Mouse (Mus musculus) forebrain, embryonic 16.5 days (tissue): ENCODE results near the gene Hoxb8. TPM values are rescaled to one million over a fixed set of nuclear protein-coding genes. Genes with fewer than 3 reads are reported as not detected.

Experiments used
- ATAC-seq: fragments of 200-750 bp; cut with Nextera tagmentation; 2 replicates; pipeline ENCODE4 v1.8.0; 2017; ENCODE audit warnings: mild to moderate bottlenecking, moderate library complexity
- H3K27ac ChIP-seq: fragments of 300-500 bp; sonication (generic); 2 replicates; pipeline ENCODE4 v1.5.1; 2014; ENCODE audit warnings: low read length, control low read depth
- H3K27me3 ChIP-seq: fragments of 300-500 bp; sonication (generic); replicated peaks from 2 replicates; pipeline ENCODE4 v1.6.1; 2014; ENCODE audit warnings: low read length; ENCODE audit not compliant: control insufficient read depth, insufficient read depth
- H3K36me3 ChIP-seq: fragments of 300-500 bp; sonication (generic); 2 replicates; pipeline ENCODE4 v1.6.1; 2014; ENCODE audit not compliant: control insufficient read depth, insufficient read depth
- H3K4me1 ChIP-seq: fragments of 300-500 bp; sonication (generic); replicated peaks from 2 replicates; pipeline ENCODE4 v1.6.1; 2014; ENCODE audit warnings: low read length; ENCODE audit not compliant: control insufficient read depth, insufficient read depth
- H3K4me2 ChIP-seq: fragments of 300-500 bp; sonication (generic); 2 replicates; pipeline ENCODE4 v1.6.1; 2014; ENCODE audit warnings: mild to moderate bottlenecking, low read length, control low read depth
- H3K4me3 ChIP-seq: fragments of 300-500 bp; sonication (generic); replicated peaks from 2 replicates; pipeline ENCODE4 v1.5.1; 2014; ENCODE audit warnings: mild to moderate bottlenecking, low read length, control low read depth
- H3K9ac ChIP-seq: fragments of 300-500 bp; sonication (generic); replicated peaks from 2 replicates; pipeline ENCODE4 v1.6.1; 2014; ENCODE audit warnings: low read depth, low read length, control low read depth
- H3K9me3 ChIP-seq: fragments of 300-500 bp; sonication (generic); 2 replicates; pipeline ENCODE4 v1.6.1; 2016; ENCODE audit warnings: low read length; ENCODE audit not compliant: control insufficient read depth
- WGBS: fragments of 180-500 bp; shearing (Covaris S2); extraction: QIAGEN DNeasy Blood & Tissue Kit; methylation state at CpG from one replicate; pipeline ENCODE4 v1.1.7; 2014; 5-methylcytosine and 5-hydroxymethylcytosine counted together
- polyA plus RNA-seq: library from polyadenylated mRNA; unstranded; fragments of >200 nt; fragmentation: Nextera tagmentation; extraction: Ambion mirVana; gene quantifications from 2 replicates; pipeline ENCODE4 v1.2.1, GENCODE M21; 2015

The Hoxb8 gene
- polyA plus RNA-seq, 1 experiment from 2014 or later: not detected

DNA sequence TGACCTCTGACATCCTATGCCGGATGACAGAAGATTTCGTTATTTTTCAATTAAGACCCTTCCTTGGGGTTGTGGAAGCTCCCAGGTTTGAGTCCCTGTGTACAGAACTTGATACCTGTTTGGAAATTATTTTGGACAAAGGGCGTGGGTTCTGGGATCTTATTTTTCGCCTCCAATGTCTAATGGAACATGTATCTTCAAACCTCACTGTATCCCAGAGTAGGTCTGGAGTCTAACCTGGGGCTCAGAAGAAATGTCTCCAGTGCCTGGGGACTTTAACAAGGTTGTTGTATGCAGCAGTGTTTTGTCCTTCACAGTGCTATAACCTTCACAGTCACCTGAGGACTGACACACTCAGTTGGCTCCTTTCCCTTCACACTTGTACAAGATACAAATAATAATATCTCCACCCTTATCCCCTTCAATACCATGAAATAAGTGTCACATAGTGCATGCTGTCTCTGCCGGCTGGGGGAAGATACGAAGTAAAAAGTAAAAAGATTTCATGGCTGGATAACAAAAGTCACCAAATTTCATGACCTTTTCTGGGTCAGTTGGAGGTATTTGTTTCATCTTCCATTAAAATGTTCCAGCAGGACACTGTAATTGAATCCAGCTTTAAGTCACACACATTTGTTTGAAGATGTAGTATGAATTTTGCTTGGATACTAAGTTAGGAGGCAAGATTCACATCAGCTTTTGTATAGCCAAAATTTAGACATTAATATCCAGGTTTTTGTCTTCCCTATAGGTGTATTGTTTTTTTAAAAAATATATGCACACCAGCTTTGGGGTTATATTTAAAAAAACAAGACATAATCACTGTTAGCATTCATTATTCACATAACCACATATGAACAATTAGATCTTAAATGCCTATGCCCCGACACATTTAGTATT, 14.4 kb upstream of the Hoxb8 start:
- Histone ChIP-seq H3K4me2 (no peak overlapping the region), H3K36me3 (no peaks in the 10 kb centered on the region), H3K4me3 (no peak overlapping the region), H3K9ac (no peak overlapping the region), H3K9me3 (no peaks in the 10 kb centered on the region), H3K27me3 (peaks cover 96% of the 10 kb centered on the region), H3K27ac (no peak overlapping the region), H3K4me1 (peaks cover 1% of the 10 kb centered on the region)
- 11% methylated on average over 7 of the region's 7 CpGs for WGBS
- ATAC-seq: no peak

DNA sequence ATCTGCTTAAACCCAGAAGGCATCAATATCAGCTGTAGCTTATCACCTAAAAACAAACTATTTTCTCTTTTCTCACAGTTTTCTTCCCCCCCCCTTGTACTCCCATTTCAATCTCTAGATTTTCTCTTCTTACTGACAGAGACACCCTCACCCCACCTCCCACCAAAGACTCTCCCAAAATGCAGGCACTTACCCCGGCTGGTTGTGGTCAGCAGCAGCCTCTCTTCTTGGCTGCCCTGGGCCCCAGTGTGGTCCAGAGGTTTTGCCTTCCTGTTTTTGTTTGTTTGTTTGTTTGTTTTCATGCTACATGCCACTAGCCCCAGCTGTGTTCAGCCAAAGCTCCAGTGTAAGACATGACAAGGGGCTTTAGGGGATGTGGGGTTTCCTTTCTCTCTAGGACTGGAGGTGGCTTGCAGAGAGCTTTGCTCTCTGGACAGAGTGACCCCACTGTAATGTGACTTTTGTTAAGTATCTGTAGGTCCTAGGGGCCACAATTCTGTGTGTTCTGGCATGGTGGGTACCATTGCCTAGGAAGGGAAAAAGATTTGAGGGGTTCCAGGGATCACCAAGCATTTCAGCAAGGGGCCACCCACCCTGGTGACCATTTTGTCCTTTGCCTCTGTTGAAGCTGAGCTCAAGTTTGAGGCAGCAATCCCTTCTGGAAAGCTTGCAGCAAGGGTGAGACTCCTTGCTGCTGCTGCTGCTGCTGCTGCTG, 13.5 kb upstream of the Hoxb8 start:
- H3K9ac ChIP-seq: no peak overlapping the region
- no peaks in the 10 kb centered on the region for H3K9me3 ChIP-seq
- no peak overlapping the region for H3K27ac ChIP-seq
- peaks cover 4% of the 10 kb centered on the region for H3K4me1 ChIP-seq
- H3K4me2 ChIP-seq: no peak overlapping the region
- 0% methylated on average over 1 of the region's 1 CpGs for WGBS
- H3K4me3 ChIP-seq: no peak overlapping the region
- peaks cover 96% of the 10 kb centered on the region for H3K27me3 ChIP-seq
- ATAC-seq: no peak
- no peaks in the 10 kb centered on the region for H3K36me3 ChIP-seq

DNA sequence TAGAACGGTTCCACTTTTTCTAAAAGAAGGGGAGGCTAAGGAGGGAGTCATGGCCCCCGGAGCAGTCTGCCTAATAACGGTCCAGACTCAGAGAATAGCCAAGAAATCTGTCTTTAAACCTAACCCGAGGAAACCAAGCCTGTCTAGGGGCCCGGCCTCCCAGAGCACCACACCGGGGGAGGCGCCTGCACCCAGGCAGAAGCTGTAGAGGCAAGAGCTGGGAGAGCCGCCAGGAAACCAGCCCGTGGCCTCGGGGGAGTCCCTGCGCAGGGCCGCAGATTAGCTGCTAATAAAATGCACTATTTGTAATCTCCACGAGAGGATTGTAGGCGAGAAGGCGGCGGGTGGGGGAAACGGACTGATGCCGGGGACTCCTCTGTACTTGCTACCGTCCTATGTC, 11.8 kb upstream of the Hoxb8 start:
- WGBS: under 1% methylated on average over 19 of the region's 19 CpGs
- Histone ChIP-seq H3K27ac (no peak overlapping the region), H3K36me3 (no peaks in the 10 kb centered on the region), H3K4me2 (no peak overlapping the region), H3K9me3 (no peaks in the 10 kb centered on the region), H3K4me1 (peaks cover 4% of the 10 kb centered on the region), H3K4me3 (no peak overlapping the region), H3K9ac (no peak overlapping the region), H3K27me3 (peaks cover 96% of the 10 kb centered on the region)
- no peak for ATAC-seq

DNA sequence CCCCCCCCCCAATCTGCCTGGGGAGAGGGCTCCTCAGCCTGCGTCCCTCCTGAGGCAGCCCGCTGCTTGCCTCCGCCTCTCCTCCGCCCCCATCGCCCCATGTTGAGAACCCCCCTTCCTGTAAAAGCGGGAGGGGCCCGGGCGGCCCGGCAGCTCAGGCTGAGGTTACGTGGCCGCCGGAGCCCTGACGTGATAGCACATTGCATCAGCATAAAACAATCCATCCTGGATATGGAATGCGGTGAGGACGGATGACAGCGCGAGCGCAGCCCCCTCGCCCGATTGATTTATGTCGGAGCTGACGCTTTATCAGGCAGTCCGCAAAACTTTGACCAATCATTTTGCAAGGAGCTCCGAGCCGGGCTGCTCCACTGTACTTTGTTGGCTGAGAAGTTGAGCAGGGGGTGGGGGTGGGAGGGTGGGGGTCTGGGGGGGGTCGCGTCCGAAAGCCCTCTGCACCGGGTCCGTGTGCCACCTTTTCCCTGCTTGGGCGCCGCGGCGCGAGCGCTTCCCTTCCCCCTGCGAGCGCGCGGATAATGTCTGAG, 10.6 kb upstream of the Hoxb8 start, which contains the start of gene Hoxb9:
Gene Hoxb9, plus strand, starts transcription at position 462 of the 545 bp plus-strand sequence.
- Histone ChIP-seq H3K27ac (no peak within 1 kb of the TSS), H3K9ac (no peak within 1 kb of the TSS), H3K27me3 (peaks cover 96% of the 10 kb centered on the region), H3K36me3 (no peaks in the 10 kb centered on the region), H3K4me2 (no peak within 1 kb of the TSS), H3K4me1 (peaks cover 4% of the 10 kb centered on the region), H3K9me3 (no peaks in the 10 kb centered on the region), H3K4me3 (0 out of 2 replicates have a peak within 1 kb of the TSS, but pooled peaks have one; percentile 13)
- under 1% methylated on average over 40 of the region's 40 CpGs for WGBS
- no peak for ATAC-seq

DNA sequence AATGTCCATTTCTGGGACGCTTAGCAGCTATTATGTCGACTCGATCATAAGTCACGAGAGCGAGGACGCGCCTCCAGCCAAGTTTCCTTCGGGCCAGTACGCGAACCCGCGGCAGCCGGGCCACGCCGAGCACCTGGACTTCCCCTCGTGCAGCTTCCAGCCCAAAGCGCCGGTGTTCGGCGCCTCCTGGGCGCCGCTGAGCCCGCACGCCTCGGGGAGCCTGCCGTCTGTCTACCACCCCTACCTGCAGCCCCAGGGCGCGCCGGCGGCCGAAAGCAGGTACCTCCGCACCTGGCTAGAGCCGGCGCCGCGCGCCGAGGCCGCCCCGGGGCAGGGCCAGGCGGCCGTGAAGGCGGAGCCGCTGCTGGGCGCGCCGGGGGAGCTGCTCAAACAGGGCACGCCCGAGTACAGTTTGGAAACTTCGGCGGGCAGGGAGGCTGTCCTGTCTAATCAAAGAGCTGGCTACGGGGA, 10.1 kb upstream of the Hoxb8 start:
- Histone ChIP-seq H3K9ac (no peak overlapping the region), H3K27ac (no peak overlapping the region), H3K4me2 (no peak overlapping the region), H3K27me3 (peaks cover 96% of the 10 kb centered on the region), H3K9me3 (no peaks in the 10 kb centered on the region), H3K4me1 (peaks cover 4% of the 10 kb centered on the region), H3K36me3 (no peaks in the 10 kb centered on the region), H3K4me3 (no peak overlapping the region)
- ATAC-seq: no peak
- under 1% methylated on average over 52 of the region's 52 CpGs for WGBS

DNA sequence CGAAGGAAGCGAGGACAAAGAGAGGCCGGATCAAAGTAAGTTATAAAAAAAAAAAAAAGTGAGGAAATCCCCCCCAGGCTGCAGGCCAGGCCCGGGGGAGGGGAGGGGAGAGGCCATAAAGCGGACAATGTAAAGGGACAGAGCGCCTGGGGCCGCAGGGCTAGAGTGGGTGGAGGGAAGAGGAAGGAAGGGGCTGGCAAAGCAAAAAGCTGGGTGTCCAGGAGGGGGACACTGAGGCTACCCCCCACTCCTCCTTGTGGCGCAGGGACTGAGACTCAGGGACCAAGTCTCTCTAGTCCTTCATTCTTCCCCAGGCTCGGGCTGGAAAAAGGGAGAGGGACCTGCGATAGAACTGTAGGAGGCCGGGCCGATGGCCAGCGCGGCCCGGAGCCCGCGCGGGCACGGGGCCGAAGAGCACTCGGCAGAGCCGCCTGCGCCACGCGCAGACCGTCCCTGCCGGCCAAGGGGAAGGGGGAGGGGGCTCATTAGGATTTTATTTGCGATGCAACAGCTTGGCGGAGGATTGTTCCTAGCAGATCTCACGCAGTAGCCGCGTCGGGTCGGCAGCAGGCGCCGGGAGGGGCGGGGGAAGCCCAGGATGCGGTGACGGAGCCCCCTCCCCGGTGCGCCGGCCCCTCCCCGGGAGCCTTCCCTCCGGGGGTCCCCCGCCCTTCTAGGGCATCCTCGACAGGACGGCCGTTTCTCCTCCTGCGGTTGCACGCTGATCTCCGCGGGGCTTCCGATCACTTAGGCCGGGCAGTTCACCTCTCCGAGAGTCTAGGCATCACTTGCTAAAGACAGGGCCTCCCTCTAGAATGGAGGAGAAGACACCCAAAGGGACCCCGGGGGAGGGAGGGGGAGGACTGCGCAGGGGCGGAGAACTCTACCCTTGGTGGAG, 9.4 kb upstream of the Hoxb8 start:
- H3K9ac ChIP-seq: no peak overlapping the region
- WGBS: under 1% methylated on average over 49 of the region's 58 CpGs
- peaks cover 4% of the 10 kb centered on the region for H3K4me1 ChIP-seq
- 0 out of 2 replicates have a peak overlapping the region, but pooled peaks have one; percentile 13 for H3K4me3 ChIP-seq
- no peaks in the 10 kb centered on the region for H3K36me3 ChIP-seq
- H3K27ac ChIP-seq: no peak overlapping the region
- H3K27me3 ChIP-seq: peaks cover 96% of the 10 kb centered on the region
- H3K9me3 ChIP-seq: no peaks in the 10 kb centered on the region
- ATAC-seq: no peak
- H3K4me2 ChIP-seq: no peak overlapping the region

DNA sequence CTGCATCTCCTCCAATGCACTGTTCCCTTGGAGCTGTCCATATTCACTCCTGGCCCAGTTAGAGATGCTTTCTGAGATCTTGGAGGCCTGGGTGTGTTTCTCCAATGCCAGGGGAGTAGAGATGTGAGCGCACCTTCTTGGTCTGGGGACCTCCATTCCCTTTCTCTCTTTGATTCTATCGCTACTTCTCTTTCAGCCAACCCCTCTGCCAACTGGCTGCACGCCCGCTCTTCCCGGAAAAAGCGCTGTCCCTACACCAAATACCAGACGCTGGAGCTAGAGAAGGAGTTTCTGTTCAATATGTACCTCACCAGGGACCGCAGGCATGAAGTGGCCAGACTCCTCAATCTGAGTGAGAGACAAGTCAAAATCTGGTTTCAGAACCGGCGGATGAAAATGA, 7.3 kb upstream of the Hoxb8 start:
- Histone ChIP-seq H3K4me2 (no peak overlapping the region), H3K9me3 (no peaks in the 10 kb centered on the region), H3K9ac (no peak overlapping the region), H3K4me1 (peaks cover 4% of the 10 kb centered on the region), H3K27me3 (peaks cover 98% of the 10 kb centered on the region), H3K4me3 (no peak overlapping the region), H3K36me3 (no peaks in the 10 kb centered on the region), H3K27ac (no peak overlapping the region)
- WGBS: 2% methylated on average over 10 of the region's 10 CpGs
- ATAC-seq: no peak

DNA sequence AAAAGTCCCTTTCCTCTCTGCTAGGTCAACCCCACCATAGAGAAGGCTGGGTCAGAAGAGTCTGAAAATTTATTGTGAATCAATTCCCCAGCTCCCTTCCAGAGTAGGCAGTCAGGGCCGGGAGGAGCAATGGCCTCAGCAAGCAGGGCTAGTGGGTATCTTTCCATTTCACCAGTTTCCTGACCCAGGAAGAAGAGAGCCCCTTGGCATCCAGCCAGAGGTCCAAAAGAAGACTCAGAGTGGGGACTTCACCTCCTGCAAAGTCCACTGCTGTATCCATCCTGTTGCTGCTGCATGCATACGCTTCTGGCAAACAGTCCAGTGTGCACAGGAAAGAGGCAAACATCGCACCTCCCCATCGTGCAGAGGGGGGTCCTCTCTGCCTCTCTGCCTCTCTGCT, 5.8 kb upstream of the Hoxb8 start:
- Histone ChIP-seq H3K27ac (no peak overlapping the region), H3K9ac (no peak overlapping the region), H3K27me3 (peaks cover 94% of the 10 kb centered on the region), H3K4me2 (no peak overlapping the region), H3K9me3 (no peaks in the 10 kb centered on the region), H3K4me1 (peaks cover 4% of the 10 kb centered on the region), H3K4me3 (no peak overlapping the region), H3K36me3 (no peaks in the 10 kb centered on the region)
- WGBS: 5% methylated on average over 4 of the region's 4 CpGs
- no peak for ATAC-seq
